Mouse (Mus musculus) CD4-positive, CD25-positive, alpha-beta regulatory T cell, adult 2 months (primary cell): Measurements from ENCODE around the gene Grik5.
A peak's percentile ranks its signal among the peaks of the same experiment; 100 is the strongest.
"Not testable (repeated sequence)": the region's sequence is repeated elsewhere in the genome, so short reads cannot be mapped to it uniquely, and the experiment has no call there.

ENCODE experiments used
- DNase-seq: peaks from one replicate; pipeline ENCODE4 v3.0.0-alpha.2; 2012; ENCODE audit warnings: low read depth, low spot score

Grik5 gene

DNA sequence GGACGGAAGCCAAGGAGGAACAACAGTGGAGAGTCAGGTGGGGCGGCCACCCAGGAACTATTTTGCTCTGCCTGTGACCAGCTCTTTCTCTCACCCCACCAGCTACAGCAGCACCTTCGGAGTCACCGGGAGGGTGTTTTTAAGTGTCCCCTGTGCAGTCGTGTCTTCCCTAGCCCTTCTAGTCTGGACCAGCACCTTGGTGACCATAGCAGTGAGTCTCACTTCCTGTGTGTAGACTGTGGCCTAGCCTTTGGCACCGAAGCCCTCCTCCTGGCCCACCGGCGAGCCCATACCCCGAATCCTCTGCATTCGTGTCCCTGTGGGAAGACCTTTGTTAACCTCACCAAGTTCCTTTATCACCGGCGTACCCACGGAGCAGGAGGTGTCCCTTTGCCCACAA is 8.3 kb upstream of the Grik5 start:
- no peak for DNase-seq

DNA sequence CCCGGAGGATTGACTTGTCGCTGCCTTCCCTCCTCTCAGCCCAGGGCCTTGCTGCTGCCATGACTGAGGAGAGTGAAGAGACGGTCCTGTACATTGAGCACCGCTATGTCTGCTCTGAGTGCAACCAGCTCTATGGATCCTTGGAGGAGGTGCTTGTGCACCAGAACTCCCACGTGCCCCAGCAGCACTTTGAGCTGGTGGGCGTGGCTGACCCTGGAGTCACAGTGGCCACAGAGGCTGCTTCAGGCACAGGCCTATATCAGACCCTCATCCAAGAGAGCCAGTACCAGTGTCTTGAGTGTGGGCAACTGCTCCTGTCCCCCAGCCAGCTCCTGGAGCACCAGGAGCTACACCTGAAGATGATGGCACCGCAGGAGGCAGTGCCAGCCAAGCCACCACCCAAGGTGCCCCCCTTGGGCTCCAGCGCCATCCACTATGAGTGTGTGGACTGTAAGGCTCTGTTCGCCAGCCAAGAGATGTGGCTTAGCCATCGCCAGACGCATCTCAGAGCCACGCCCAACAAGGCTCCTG is 7.4 kb upstream of the Grik5 start:
- DNase-seq = no peak

DNA sequence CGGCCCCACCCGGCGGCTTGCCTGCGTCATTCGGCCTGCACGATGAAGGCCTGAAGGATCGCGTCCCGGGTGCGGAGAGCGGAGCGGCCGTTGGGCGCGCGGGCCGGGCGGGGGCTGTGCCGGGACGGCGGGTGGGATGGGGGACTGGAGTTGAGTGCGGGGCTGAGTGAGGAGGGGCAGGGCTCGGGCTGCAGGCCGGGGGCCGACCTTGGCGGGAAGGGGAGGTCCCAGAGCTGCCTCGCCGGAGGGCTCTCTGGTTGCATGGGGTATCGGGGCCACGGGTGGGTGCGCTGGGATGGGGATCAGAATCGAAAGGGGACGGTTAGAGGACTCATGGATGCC is 5.2 kb upstream of the Grik5 start:
- no peak for DNase-seq

DNA sequence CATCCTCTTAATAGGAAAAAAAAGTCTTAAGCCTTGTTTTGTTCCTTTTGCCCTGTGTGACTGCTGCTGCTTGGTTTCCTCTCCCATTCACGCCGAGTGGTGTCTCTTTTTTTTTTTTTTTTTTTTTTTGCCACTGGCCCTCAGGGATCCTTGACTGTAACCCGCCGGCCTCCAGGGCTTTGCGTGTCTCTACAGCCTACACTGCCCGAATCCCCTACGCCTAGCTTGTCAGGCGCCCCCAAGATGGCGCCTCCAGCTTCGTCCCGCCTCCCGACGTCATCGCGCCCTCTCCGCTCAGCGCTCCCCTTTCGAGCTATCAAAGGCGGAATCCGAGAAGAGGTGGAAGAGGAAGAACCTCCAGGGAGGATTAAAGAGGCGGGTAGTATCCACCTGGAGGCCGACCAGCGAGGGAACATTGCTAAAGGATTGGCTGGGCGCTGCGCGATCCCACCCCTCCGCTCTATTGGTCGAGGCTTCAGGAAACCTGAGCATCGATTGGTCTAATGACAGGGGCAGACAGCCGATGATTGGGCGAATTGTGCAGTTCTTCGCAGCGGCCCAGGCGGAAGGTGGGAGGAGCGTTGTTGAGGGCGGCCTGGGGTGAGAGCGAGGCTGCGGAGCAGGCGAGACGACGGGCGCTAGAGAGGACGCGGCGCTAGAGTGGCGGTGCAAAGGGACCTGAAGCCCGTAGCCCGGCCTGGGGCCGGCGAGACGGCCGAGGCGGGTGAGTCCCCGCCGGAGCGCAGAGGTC is 4.7 kb upstream of the Grik5 start:
- peak; percentile 99 for DNase-seq

DNA sequence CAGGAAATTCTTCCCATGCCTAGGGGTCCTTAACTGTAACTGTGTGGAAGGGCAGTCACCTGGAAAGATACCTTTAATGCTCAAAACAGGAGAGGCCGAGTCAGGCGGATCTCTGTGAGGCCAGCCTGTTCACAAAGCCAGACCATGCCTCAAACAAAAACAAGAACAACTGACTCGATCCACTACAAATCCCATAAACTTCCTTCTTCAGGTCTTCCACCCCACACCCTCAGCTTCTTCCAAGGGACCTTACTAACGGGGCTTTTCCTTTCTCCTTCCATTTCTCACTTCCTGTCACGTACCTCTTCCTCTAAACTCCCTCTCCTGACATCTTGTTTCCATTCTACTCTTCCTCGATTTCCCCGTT is 4.1 kb upstream of the Grik5 start:
- DNase-seq = no peak

DNA sequence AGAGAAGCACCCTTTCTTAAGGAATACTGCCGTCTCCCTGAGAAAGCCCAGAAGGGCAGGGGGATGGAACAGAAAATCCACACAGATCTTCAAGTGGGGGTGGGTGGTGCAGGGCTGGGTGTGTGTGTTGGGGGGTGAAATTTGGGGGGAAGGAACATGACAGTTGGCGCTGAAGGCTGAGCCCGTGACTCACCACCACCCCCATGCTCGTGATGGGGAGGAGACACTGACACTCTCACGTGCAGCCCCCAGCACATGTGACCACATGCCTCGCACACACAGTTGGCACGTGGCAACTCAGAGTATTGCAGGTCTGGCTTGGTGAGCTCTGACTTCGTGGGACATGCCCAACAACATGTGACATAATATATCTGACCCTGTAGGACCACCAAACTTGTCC is 1.8 kb upstream of the Grik5 start:
- DNase-seq = no peak

DNA sequence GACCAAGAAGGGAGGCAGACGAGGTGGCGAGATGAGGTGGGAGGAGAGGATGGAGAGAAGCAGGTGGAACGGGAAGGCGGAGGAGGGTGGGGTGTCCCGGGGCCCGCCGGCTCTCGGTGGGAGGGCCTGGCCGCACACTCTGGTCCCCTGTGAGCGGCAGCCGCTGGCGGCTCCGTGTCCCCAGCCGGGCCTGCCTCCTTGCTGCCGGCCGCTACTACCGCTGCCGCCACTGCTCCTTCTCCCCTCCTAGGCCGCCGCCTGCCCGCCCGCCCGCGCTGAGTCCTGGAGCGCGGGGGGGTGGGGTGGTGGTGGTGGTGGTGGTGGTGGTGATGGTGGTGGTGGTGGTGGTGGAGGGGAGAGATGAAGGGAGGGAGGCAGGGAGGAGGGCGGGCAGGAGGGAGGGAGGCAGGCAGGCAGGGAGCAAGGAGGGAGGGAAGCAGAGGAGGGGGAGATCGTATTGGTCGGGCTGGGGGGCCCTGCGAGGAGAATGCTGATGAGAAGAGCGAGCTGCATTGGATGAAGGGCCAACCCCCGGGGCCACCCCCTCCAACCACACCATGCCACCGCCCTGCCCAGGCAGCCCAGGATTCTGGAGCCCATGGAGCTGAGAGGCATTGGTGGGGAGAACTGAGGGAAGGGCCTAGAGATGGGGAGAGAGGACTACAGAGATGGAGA is 707 bp upstream of the Grik5 start:
- DNase-seq = peak; percentile 55

DNA sequence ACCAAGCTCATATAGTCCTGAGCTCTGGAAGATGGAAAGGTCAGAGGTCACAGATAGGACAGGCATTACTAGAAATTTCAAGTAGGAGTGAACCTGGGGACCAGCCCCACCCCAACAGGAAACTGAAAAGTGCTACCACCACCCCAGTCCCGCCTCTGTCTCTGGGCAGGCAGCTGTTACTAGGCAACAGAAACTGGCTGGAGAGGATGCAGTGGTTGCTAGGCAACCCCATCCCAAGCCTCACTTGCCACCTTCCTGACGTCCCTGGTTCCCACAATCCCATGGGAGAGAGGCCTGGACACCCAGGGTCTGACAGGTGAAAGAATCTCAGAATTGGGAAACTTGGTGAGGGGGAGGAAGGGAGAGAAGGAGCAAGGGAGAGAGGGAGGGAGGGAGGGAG is 3.4 kb downstream of the Grik5 start:
- no peak for DNase-seq

DNA sequence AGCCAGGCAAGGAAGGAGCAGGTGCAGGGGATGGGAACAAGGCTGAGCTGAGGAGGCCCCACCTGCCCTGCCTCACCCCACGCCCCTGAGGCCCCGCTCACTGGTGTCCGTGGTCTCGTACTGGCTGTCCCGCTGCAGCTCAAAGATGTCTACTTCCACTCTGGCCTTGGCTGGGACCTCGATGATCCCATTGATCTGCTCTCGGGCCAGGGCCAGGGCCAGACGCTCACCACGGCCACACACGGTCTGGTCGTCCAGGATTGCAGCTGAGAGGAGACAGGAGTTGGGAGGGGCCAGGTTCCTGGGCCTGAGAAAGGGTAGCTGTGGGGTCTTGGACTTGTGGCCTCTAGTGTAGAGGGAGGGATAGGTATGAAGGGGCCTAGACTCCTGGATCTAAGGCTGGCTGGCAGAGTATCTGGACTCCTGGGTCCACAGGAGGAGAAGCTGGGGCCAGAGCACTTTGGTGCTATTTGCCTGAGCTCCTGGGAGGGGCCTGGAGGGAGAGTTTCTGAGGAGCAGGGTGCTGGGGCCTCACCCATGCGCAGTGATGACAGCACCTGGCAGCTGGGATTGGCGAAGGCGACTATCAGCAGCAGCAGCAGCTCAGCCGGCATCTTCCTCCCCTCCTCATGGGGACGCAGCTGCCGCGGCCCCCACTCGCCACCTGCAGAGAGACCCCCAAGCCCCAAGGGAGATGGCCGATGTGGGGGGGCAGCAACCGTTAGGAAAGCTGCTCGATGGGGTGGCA is 4.1 kb downstream of the Grik5 start:
- no peak for DNase-seq

DNA sequence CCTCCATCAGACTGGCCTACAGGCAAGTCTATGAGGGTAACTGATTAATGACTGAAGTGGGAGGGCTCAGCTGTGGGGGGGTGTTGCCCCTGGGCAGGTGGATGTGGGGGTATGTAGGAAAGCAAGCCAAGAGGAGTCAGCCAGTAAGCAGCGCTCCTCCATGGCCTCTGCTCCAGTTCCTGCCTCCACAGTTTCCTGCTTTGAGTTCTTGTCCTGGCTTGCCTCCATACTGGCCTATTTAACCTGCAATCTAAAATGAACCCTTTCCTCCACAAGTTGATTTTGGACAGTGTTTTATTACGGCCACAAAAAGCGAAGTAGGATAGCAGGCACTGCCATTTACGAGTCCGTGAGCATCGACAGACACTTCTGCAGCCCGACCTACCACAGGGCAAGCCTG is 4.8 kb downstream of the Grik5 start:
- DNase-seq = no peak

DNA sequence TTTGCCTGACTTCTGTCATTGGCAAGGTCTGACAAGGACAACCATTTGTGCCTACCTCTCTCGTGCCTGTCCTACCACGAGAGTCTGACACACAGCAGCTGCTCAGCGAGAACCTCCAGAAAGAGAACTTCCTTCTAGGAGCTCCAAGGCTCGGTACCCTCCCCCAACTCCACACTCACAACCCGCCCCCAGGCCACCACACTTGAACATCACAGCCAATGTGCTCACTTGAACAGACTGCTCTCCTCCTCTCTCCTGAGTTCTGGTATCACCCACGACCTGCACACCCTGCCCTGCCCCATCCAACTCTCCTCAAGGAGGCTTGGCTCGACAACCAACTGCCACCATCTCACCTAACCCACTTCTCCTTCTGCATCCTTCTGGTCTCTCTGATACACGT is 8.2 kb downstream of the Grik5 start:
- DNase-seq = no peak

DNA sequence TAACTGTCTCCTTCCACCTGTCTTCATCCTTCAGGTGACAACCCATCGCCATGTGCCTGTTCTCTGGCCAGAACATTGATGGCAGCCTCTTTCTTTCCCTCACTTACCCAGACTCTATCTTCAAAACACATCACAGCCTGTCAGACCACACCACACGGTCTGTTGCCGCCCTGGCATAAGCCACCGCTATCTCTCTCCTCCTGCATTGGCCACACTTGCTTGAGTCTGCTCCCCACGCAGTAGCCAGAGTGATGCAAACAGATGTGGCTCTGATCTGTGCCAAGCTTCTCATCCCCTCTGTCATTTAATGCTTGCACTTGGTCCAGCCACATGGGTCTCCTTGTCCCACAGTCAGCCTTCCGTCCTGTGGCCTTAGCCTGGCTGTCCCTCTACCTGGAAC is 8.8 kb downstream of the Grik5 start:
- DNase-seq = no peak

DNA sequence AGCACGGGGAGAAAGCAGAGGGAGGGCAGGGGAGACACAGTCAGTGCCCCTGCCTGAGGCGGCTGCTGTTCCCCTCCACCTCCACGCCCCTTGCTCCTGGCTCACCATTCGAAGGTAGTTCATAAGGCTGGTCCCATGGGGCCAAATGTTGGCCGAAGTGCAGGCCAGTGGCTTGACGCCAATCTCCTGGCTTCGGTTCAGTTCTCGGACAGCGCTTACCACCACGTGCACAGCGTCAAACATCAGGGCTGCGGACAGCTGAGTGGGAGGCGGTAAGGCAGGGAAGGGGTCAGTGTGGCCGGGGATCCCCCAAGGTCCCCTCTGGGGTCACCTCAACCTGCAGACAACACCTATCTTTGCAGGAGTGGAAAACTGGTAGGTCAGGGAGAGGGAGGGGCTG is 13.3 kb downstream of the Grik5 start:
- DNase-seq = no peak

DNA sequence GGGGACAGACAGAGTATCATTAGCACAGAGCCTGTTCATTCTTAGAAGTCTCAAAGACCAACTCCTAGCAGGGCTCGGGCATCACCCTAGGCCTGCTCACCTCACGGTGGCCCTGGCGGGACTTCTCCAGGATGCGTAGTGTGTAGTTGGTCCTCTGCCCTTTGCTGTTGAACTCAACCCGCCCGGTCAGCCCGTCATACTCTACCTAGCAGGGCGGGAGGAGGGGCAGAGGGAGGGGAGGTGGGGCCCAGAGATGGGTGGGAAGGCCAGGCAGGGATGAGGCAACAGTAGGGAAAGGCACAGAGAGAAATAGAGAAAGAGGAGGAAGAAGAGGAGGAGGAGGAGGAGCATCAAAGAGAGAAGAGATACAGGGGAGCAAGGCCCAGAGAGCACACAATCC is 13.8 kb downstream of the Grik5 start:
- DNase-seq = no peak

DNA sequence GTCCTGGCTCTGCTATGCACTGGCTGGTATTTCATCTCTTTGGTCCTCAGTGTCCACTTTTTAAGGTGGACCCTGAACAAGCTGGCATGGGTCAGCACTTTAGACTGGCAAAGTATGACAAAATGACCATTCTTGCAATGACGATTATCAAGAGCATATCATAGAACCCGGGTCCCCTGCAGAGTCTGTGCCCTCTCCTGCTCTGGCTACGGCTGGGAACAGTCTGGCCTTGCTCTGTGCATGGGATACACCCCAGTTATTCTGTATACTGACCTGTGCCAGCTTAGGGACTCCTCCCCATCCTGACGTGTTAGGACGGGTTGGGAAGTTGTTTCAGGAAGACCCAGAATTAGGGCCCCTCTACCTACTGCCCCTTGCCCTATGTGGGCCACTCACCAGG is 14.3 kb downstream of the Grik5 start:
- DNase-seq = no peak

DNA sequence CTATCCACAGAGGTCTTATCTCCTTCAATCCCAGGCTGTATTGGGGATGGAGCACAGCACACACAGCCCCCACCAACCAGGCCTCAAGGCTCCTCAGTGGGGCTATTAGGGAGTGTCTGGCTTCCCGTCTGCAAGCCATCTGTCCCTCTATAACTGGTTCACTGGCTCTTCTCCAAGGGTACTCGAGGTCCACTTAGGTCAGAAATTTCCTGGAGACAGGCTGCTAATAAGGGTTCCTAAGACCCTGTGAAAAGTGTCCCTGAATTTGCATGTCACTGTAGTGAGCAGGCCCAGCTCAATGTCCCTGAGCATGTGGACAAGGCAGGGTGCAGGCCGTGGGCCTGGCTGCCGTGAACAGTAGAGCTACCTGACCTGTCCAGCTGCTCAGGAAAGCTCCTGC is 15.2 kb downstream of the Grik5 start:
- no peak for DNase-seq

DNA sequence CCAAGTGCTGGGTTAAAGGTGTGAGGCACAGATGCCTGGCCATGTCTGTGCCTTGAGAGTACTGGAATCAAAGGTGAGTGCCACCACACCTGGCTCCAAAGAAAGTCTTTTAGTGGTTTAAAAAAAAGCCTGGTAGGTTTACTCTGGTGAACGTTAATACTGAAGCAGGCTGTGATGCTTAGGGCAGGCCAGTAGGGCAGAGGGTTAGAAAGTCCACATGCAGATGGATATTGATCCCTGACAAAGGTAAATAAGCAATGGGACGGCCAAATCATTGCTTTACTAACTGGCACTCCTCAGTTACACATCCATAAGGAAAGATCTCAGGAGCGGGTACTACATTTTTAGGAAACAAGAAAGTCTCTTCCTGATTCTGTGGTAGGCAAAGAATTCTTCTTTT is 19.6 kb downstream of the Grik5 start:
- DNase-seq = no peak

DNA sequence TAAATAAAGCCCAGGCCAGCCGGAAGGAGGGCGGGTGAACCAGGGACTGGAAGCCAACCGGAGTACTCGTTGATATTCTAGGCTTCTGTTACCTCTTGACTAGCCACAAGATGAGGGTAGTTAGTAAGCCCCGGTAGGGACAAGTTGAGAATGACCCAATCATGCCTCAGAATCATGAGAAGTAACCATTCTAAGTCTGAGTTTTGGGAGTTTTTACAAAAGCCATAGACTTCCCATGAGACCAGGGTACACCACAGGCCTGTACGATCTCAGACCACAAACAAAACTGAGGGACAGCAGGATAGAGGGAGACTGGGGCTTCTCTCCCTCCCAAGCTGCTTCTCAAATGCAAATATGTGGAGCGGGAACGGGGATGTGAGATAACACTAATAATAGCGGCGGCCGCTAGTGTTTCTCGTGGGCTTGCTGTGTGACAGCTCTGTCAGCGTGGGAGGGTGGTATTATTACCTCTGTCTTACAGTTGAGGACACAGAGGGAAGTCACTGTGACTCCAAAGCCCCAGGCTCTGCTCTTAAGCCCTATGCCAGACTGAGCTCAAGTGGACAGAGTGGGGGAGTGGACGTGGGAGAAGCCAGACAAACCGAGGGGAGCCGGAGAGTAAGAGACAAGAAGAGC is 22.7 kb downstream of the Grik5 start:
- DNase-seq = no peak

DNA sequence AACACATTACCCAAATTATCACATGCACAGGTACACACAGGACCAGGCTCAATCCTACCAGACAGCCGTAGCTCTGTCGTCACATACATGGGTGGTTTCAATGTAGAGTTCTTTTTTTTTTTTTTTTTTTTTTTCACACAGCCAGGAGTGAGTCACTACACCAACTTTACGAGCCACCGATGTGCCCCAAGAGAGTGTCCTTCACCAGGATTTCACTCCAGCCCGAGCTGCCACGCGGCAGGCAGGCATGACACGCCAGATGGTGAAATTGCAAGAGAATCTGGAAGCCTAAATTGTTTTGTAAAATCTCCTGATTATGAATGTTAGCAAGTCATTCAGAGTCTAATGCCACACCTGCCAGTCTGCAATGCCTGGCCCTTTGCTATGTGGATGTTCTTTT is 24.8 kb downstream of the Grik5 start:
- DNase-seq = no peak

DNA sequence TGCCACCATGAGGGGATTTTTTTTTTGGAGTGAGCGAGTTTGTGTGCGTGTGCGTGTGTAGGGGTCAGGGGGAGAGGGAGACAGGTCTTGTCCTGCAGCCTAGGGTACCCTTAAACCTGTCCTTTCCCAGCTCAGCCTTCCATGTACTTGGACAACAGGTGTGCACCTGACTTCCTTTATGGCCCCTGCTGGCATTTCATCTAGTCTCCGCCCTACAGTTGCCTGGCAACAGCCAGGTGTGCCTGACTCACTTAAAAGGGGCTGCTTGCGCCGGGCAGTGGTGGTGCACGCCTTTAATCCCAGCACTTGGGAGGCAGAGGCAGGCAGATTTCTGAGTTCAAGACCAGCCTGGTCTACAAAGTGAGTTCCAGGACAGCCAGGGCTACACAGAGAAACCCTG is 27.5 kb downstream of the Grik5 start:
- not testable (repeated sequence) for DNase-seq

DNA sequence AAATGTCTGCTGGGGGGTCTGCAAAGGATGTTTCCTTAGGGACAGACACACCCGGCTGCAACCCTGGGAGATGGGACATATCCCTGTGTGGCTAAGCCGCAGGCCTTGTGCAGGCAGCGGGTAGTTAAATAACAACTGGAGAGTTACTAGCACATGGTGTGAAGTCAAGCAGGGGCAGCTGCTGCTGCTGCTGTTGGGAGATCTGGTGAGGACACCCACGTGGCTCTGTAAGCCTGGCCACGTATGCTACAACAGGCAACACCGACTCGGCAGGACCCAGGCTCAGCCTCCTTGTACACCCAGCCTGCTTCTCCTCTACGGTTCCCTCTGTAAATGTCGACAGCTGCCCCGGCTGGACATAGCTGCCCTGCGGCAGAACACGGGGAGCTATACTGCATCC is 30.2 kb downstream of the Grik5 start:
- no peak for DNase-seq

DNA sequence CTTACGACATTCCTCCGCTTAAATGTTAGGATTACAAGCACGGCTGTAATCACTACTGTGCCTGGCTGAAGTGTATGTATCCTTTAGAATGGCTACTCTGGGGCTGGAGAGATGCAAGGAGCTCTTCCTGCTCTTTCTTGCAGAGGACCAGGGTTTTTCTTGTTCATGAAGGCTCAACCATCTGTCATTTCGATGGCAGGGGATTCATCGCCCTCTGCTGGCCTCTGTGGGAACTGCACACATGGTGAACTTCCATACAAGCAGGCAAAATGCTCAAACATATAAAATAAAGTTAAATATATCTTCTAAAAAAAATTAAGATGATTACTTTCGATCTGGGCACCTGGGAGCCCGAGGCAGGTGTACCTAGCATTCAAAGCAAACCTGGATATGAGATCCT is 36.2 kb downstream of the Grik5 start:
- peak; percentile 82 for DNase-seq
